Mouse (Mus musculus): Measurements from ENCODE around the gene Ptprn2.

DNA sequence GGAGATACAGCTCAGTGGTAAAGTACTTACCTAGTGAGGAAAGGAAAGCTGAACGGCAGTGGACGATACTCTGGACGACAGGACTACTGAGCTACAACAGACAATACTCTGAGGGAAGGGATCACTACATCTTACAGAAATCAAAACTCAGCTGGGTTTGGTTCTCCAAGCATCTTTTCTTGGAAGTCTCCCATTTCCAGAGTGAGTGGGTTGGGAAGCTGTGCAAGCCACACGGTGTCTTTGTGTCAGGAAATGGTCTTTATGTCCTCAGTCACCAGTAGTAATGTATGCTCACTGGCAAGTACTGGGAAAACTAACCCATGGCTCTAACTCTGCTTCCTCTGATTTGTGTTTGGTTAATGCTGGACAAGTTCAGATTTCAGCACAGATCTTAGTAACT, 724.9 kb downstream of the Ptprn2 start:
- TF ChIP-seq POLR2A (IDR thresholded peaks at IDR 0.05; ENCODE audit: low read depth, low read length) (no peak), HCFC1 (IDR thresholded peaks at IDR 0.05; ENCODE audit: low read depth, low read length) (no peak), TBP (conservative IDR thresholded peaks at IDR 0.05; ENCODE audit: low read depth, low read length) (no peak), ZC3H11A (IDR thresholded peaks at IDR 0.05; ENCODE audit: low read depth, low read length) (no peak), CTCF (conservative IDR thresholded peaks at IDR 0.05 in 1 of 2, IDR thresholded peaks at IDR 0.05 in 1 of 2; ENCODE audit: low read depth in 2 of 2, low read length in 2 of 2) (no peak), E2F4 (IDR thresholded peaks at IDR 0.05; ENCODE audit: insufficient replicate concordance, low read depth, low read length) (no peak), ELF1 (IDR thresholded peaks at IDR 0.05; ENCODE audit: low read depth, low read length) (no peak), EP300 (IDR thresholded peaks at IDR 0.05; ENCODE audit: low read length) (no peak), JUND (conservative IDR thresholded peaks at IDR 0.05; ENCODE audit: low read depth, low read length) (no peak), MAX (IDR thresholded peaks at IDR 0.05; ENCODE audit: low read length) (no peak), POLR2AphosphoS2 (IDR thresholded peaks at IDR 0.05; ENCODE audit: low read depth, low read length) (no peak), MAZ (IDR thresholded peaks at IDR 0.05; ENCODE audit: low read depth, low read length) (no peak), RCOR1 (conservative IDR thresholded peaks at IDR 0.05; ENCODE audit: low read depth, low read length) (no peak), USF2 (conservative IDR thresholded peaks at IDR 0.05; ENCODE audit: low read depth, low read length) (no peak)
